Mouse (Mus musculus) myocyte (in vitro differentiated cells): Measurements from ENCODE around the gene Pclo.

Experiments
- E2F4 ChIP-seq: IDR thresholded peaks from one replicate; pipeline ENCODE4 v1.6.1; 2011; ENCODE audit warnings: mild to moderate bottlenecking, control low read depth, moderate library complexity; ENCODE audit not compliant: insufficient read depth
- MAX ChIP-seq: IDR thresholded peaks from one replicate; pipeline ENCODE4 v1.6.1; 2011; ENCODE audit warnings: low read depth, mild to moderate bottlenecking, control low read depth
- MYOG ChIP-seq, 3 experiments: IDR thresholded peaks; one replicate each; pipeline ENCODE4 v1.6.1; 2011; ENCODE audit warnings: control low read depth in 2 of 3, low read depth in 2 of 3, mild to moderate bottlenecking in 2 of 3; ENCODE audit not compliant: insufficient read length in 2 of 3, control insufficient read depth in 1 of 3, insufficient read depth in 1 of 3
- POLR2A ChIP-seq: IDR thresholded peaks from one replicate; pipeline ENCODE4 v1.6.1; 2011; ENCODE audit warnings: low read depth, mild to moderate bottlenecking, control low read depth, moderate library complexity; ENCODE audit not compliant: insufficient read length
- TCF3 ChIP-seq: IDR thresholded peaks from one replicate; pipeline ENCODE4 v1.6.1; 2011; ENCODE audit warnings: low read depth, control low read depth; ENCODE audit not compliant: insufficient read length
- USF1 ChIP-seq: IDR thresholded peaks from one replicate; pipeline ENCODE4 v1.6.1; 2011; ENCODE audit warnings: low read depth, mild to moderate bottlenecking, control low read depth, moderate library complexity

- TF ChIP-seq POLR2A (no peak), MAX (no peak), E2F4 (no peak), USF1 (no peak), TCF3 (no peak), MYOG (IDR thresholded peaks at IDR 0.05; ENCODE audit: control insufficient read depth in 1 of 3, insufficient read depth in 1 of 3, insufficient read length in 2 of 3, low read depth in 2 of 3) (no peak)
Observed at GRCm38 (mm10) chr5:14662603-14663002, 147.9 kb downstream of the Pclo start.
